Mouse (Mus musculus) heart, postnatal 0 days (tissue): ENCODE measurements at regions not wholly inside any gene's neighbourhood (a gene's known extent, or its start where the extent isn't known, plus 50 kb on each side); places are given as distances from the start of the nearest gene placed in this dataset.

Experiments used
- ATAC-seq: fragments of 200-750 bp; cut with Nextera tagmentation; 2 replicates; pipeline ENCODE4 v1.8.0; 2017; ENCODE audit warnings: low read depth, moderate number of reproducible peaks, moderate library complexity; ENCODE audit not compliant: insufficient read depth
- DNase-seq: peaks from one replicate; pipeline ENCODE4 v3.0.0-alpha.2; 2016; ENCODE audit warnings: low spot score
- H3K27ac ChIP-seq: fragments of 300-500 bp; sonication (generic); 2 replicates; pipeline ENCODE4 v1.5.1; 2014; ENCODE audit warnings: low read depth, mild to moderate bottlenecking
- H3K27me3 ChIP-seq: fragments of 300-500 bp; sonication (generic); 2 replicates; pipeline ENCODE4 v1.6.1; 2014; ENCODE audit warnings: low read length, mixed read lengths; ENCODE audit not compliant: control insufficient read depth, insufficient read depth
- H3K36me3 ChIP-seq: fragments of 300-500 bp; sonication (generic); replicated peaks from 2 replicates; pipeline ENCODE4 v1.6.1; 2014; ENCODE audit warnings: low read length, mixed read lengths; ENCODE audit not compliant: control insufficient read depth, insufficient read depth
- H3K4me1 ChIP-seq: fragments of 300-500 bp; sonication (generic); 2 replicates; pipeline ENCODE4 v1.6.1; 2014; ENCODE audit warnings: antibody characterized with exemption; ENCODE audit not compliant: control insufficient read depth, insufficient read depth
- H3K4me2 ChIP-seq: fragments of 300-500 bp; sonication (generic); 2 replicates; pipeline ENCODE4 v1.6.1; 2014; ENCODE audit warnings: low read depth, mild to moderate bottlenecking, low read length, moderate library complexity
- H3K4me3 ChIP-seq: fragments of 300-500 bp; sonication (generic); 2 replicates; pipeline ENCODE4 v1.5.1; 2014; ENCODE audit warnings: low read depth, low read length
- H3K9ac ChIP-seq: fragments of 300-500 bp; sonication (generic); replicated peaks from 2 replicates; pipeline ENCODE4 v1.6.1; 2014; ENCODE audit warnings: low read depth, low read length, mixed read lengths
- H3K9me3 ChIP-seq: fragments of 300-500 bp; sonication (generic); replicated peaks from 2 replicates; pipeline ENCODE4 v1.6.1; 2016; ENCODE audit warnings: low read length; ENCODE audit not compliant: control insufficient read depth
- CTCF ChIP-seq: IDR thresholded peaks from 2 replicates; pipeline ENCODE4 v1.5.1; 2016; ENCODE audit warnings: antibody characterized with exemption, control low read depth, low read depth
- EP300 ChIP-seq: IDR thresholded peaks from 2 replicates; pipeline ENCODE4 v1.6.1; 2016; ENCODE audit warnings: antibody characterized with exemption, low read depth
- WGBS: fragments of 180-500 bp; shearing (Covaris S2); extraction: QIAGEN DNeasy Blood & Tissue Kit; methylation state at CpG from one replicate; pipeline ENCODE4 v1.1.7; 2014; 5-methylcytosine and 5-hydroxymethylcytosine counted together

DNA sequence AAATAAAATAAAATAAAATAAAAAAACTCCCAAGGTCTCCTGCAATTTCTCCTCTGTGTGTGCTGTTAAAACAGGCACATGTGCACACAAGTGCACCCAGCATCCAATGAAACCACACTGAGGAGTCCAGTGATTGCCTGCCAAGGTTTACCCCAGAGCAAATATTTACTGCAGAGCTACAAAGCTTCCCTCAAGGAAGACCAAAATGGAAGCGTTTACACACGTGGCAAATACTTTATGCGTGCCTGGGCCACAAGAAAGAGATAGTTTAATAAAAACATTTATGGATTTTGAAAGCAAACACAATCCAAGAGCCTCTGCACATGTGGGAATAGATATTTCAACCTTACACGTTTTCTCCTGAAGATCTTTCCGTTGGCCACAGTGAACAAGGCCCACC lies 265.4 kb upstream of the Nfe2l3 start:
- Histone ChIP-seq H3K36me3 (no peaks in the 10 kb centered on the region), H3K4me3 (no peak overlapping the region), H3K4me1 (peaks cover 3% of the 10 kb centered on the region; the same call in 1 of the 2 replicates), H3K9ac (no peak overlapping the region), H3K4me2 (no peak overlapping the region), H3K9me3 (no peaks in the 10 kb centered on the region), H3K27ac (no peak overlapping the region), H3K27me3 (no peaks in the 10 kb centered on the region)
- TF ChIP-seq EP300 (no peak), CTCF (no peak)
- ATAC-seq (no peak), DNase-seq (no peak)
- WGBS, result 70% methylated on average over 5 of the region's 5 CpGs

DNA sequence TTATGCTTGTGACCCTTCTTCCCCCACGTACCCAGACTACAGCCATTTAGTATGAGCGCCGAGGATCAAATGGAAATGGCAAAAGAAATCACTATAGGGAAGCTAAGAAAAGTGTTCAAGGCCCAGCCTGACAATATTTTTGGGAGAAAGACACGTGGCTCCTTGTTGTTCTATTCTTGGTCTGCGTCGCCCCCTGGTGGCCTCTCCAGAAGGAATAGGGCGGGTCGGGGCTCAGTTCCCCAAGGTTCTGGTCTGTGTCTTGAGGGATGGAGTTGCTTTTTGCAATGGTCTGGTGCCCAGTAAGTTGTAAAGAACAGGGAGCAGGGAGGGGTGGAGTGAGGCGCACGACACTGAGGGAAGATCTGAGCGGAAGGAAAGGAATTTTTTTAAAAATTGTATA lies 264.4 kb upstream of the Nfe2l3 start:
- H3K9ac ChIP-seq, result no peak overlapping the region
- 3% methylated on average over 11 of the region's 11 CpGs for WGBS

DNA sequence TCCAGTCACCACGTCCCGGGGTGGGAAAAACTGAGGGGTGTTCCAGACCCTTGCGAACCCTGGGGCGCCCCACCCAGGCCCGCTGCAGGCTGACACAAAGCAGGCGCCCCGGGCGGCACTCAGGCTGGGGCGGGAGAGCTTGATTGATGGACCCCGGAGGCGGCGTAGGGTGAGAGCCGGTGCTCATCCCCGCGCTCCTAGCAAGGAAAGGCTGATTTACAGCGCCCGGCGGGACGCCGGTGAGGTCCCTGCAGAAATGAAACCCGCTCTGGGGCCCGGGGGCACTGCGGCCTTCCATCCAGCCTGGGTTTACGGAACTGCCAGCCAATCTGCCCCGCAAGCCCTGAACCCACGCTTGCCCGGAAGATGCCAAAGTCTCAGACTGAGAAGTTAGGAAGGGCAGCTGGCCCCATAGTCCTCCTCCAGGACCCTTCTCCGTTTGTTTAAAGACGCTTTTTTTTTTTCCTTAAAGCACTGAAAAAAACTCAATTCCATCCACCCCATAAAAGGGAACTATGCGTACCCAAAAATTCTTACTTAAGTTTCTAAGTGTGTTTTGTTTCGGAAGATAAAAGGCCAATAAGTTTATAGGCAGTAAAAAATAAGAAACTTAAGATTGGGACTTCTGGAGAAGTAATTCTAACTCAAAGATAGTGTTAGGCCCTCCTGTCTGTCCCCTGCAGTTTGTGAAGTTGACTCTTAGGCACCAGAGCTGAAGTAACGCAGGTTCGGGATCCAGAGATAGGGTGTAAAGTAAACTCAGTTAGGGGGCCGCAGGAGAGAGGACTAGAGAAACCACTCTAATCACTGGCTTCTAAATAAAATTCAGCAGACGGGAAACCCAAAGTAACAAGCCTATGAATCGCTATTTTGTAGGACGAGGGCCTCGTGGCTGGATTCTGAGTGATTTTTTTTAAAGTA lies 263.4 kb upstream of the Nfe2l3 start:
- Histone ChIP-seq H3K4me2 (peak overlapping the region; percentile 74), H3K36me3 (no peaks in the 10 kb centered on the region), H3K9ac (peak overlapping the region; percentile 62), H3K27ac (peak overlapping the region; percentile 92), H3K9me3 (no peaks in the 10 kb centered on the region), H3K27me3 (peaks cover 5% of the 10 kb centered on the region), H3K4me1 (peaks cover 7% of the 10 kb centered on the region; the same call in 1 of the 2 replicates), H3K4me3 (peak overlapping the region; percentile 44)
- no peak for DNase-seq
- no peak for ATAC-seq
- TF ChIP-seq EP300 (no peak), CTCF (no peak)
- WGBS, result 14% methylated on average over 38 of the region's 38 CpGs

More for the DNA sequence above, 264.4 kb upstream of the Nfe2l3 start:
- Histone ChIP-seq H3K4me3 (peak overlapping the region; percentile 44; the same call in 1 of the 2 replicates), H3K4me2 (peak overlapping the region; percentile 61), H3K4me1 (peaks cover 6% of the 10 kb centered on the region; the same call in 1 of the 2 replicates), H3K36me3 (no peaks in the 10 kb centered on the region), H3K9me3 (no peaks in the 10 kb centered on the region), H3K27me3 (no peaks in the 10 kb centered on the region), H3K27ac (no peak overlapping the region)
- TF ChIP-seq EP300, result no peak
- peak; percentile 83 for TF ChIP-seq CTCF
- ATAC-seq (no peak), DNase-seq (peak; percentile 75)

DNA sequence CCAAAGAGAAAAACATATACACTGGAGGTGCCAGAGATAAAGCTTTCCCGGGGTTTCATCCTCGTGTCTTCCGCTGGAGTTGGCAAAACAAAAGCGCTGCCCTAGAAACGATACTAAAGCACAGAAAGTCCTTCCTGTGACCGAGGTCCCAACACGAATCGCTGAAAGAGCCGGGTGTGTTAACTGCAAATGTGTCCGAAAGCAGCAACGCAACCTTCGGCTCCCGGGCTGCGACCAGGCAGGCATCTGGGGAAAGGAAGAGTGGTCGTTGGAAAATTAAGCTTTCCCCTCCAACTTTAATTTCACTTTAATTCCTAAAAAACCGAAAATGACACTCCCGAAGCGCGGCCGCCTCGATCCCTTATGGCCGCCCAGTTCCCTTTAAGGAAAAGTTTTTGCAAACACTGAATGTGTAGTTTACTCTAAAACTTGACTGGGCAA lies 262.5 kb upstream of the Nfe2l3 start:
- peaks cover 11% of the 10 kb centered on the region; the same call in 1 of the 2 replicates for H3K4me1 ChIP-seq
- DNase-seq (peak; percentile 48), ATAC-seq (no peak)
- H3K4me2 ChIP-seq, result peak overlapping the region; percentile 74
- peak overlapping the region; percentile 43 for H3K9ac ChIP-seq
- TF ChIP-seq EP300 (no peak), CTCF (no peak)
- H3K36me3 ChIP-seq, result no peaks in the 10 kb centered on the region
- H3K27ac ChIP-seq, result peak overlapping the region; percentile 92
- peaks cover 14% of the 10 kb centered on the region for H3K27me3 ChIP-seq
- H3K9me3 ChIP-seq, result no peaks in the 10 kb centered on the region
- H3K4me3 ChIP-seq, result peak overlapping the region; percentile 45
- 1% methylated on average over 22 of the region's 22 CpGs for WGBS

DNA sequence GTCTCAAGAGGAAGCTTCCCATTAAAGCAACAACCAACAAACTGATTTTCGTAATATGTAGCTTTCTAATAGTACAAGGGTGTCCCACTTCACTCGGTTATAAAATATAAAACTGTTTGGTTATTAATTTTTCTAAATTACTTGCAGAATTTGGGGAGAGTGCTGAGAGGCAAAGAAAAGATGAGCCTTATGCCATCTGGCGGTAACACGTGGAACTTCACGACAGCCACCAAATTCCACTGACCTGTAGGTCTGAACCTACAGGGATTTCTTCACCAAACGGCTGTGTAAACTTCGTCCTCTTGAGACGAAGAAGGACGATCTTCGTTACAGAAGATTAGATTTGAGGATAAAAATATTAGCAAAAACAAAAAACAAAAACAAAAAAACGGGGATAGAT lies 262.1 kb upstream of the Nfe2l3 start:
- Histone ChIP-seq H3K4me3 (peak overlapping the region; percentile 45), H3K27me3 (peaks cover 19% of the 10 kb centered on the region), H3K36me3 (no peaks in the 10 kb centered on the region), H3K4me1 (peaks cover 11% of the 10 kb centered on the region; the same call in 1 of the 2 replicates), H3K4me2 (peak overlapping the region; percentile 74), H3K9me3 (no peaks in the 10 kb centered on the region), H3K27ac (peak overlapping the region; percentile 92), H3K9ac (peak overlapping the region; percentile 43; the same call in 1 of the 2 replicates)
- TF ChIP-seq EP300, result no peak; the same call in 1 of the 2 replicates
- peak; percentile 74 for TF ChIP-seq CTCF
- ATAC-seq, result 0 out of 2 replicates have a peak, but pooled peaks have one; percentile 30
- peak; percentile 71 for DNase-seq
- WGBS, result under 1% methylated on average over 11 of the region's 11 CpGs
